Mouse (Mus musculus): ENCODE results near the gene Tmprss13.

Gene Tmprss13

GRCm38 (mm10) chr9:45329577-45329976 lies 10.7 kb downstream of the Tmprss13 start:
- DNase-seq (ENCODE audit: low spot score in 2 of 2) = no peak

GRCm38 (mm10) chr9:45337406-45337805 lies 18.5 kb downstream of the Tmprss13 start:
- DNase-seq (ENCODE audit: low spot score in 2 of 2) = peak; percentile 63 to 65

GRCm38 (mm10) chr9:45343066-45343465 lies 24.2 kb downstream of the Tmprss13 start:
- DNase-seq (ENCODE audit: low spot score in 2 of 2) = no peak

- DNase-seq (ENCODE audit: low spot score in 2 of 2) = no peak
These were observed 26.6 kb downstream of the Tmprss13 start for GRCm38 (mm10) chr9:45345516-45345915.

GRCm38 (mm10) chr9:45346276-45346675 lies 27.4 kb downstream of the Tmprss13 start:
- no peak for DNase-seq (ENCODE audit: low spot score in 2 of 2)

GRCm38 (mm10) chr9:45348560-45348959 lies 29.7 kb downstream of the Tmprss13 start:
- DNase-seq (ENCODE audit: low spot score in 2 of 2) = no peak

GRCm38 (mm10) chr9:45349181-45349580 lies 30.3 kb downstream of the Tmprss13 start:
- no peak for DNase-seq (ENCODE audit: low spot score in 2 of 2)

GRCm38 (mm10) chr9:45349851-45350250 lies 31.0 kb downstream of the Tmprss13 start:
- DNase-seq (ENCODE audit: low spot score in 2 of 2) = no peak

- DNase-seq (ENCODE audit: low spot score in 2 of 2) = no peak
These were observed 36.3 kb downstream of the Tmprss13 start for GRCm38 (mm10) chr9:45355192-45355591.

GRCm38 (mm10) chr9:45358356-45358755 lies 39.5 kb downstream of the Tmprss13 start:
- no peak for DNase-seq (ENCODE audit: low spot score in 2 of 2)

- DNase-seq (ENCODE audit: low spot score in 2 of 2) = no peak
These were observed 43.2 kb downstream of the Tmprss13 start for GRCm38 (mm10) chr9:45362051-45362461.

- no peak for DNase-seq (ENCODE audit: low spot score in 2 of 2)
These were observed 44.8 kb downstream of the Tmprss13 start for GRCm38 (mm10) chr9:45363639-45364214.

GRCm38 (mm10) chr9:45367716-45368115 lies 48.8 kb downstream of the Tmprss13 start:
- DNase-seq (ENCODE audit: low spot score in 2 of 2) = no peak

- no peak for DNase-seq (ENCODE audit: low spot score in 2 of 2)
These were observed 49.5 kb downstream of the Tmprss13 start for GRCm38 (mm10) chr9:45368341-45368901.

GRCm38 (mm10) chr9:45370117-45370561 lies 51.2 kb downstream of the Tmprss13 start, which contains the start of gene Fxyd6:
TSS of gene Fxyd6 (plus strand) at chr9:45370185.
- DNase-seq (ENCODE audit: low spot score in 2 of 2) = peak in 1 of 2 experiments; percentile 43

- DNase-seq (ENCODE audit: low spot score in 2 of 2) = no peak
These were observed 51.9 kb downstream of the Tmprss13 start for GRCm38 (mm10) chr9:45370616-45371336.

GRCm38 (mm10) chr9:45371337-45371707 lies 52.4 kb downstream of the Tmprss13 start:
- DNase-seq (ENCODE audit: low spot score in 2 of 2) = no peak

GRCm38 (mm10) chr9:45373896-45374295 lies 55.0 kb downstream of the Tmprss13 start:
- DNase-seq (ENCODE audit: low spot score in 2 of 2) = no peak

- DNase-seq (ENCODE audit: low spot score in 2 of 2) = no peak
These were observed 56.1 kb downstream of the Tmprss13 start for GRCm38 (mm10) chr9:45374988-45375502.

- no peak for DNase-seq (ENCODE audit: low spot score in 2 of 2)
These were observed 57.5 kb downstream of the Tmprss13 start for GRCm38 (mm10) chr9:45376427-45376826.

GRCm38 (mm10) chr9:45376883-45377282 lies 58.0 kb downstream of the Tmprss13 start:
- DNase-seq (ENCODE audit: low spot score in 2 of 2) = no peak

- no peak for DNase-seq (ENCODE audit: low spot score in 2 of 2)
These were observed 61.7 kb downstream of the Tmprss13 start for GRCm38 (mm10) chr9:45380411-45381251.

All from urinary bladder, postnatal 36 days (tissue).